Mouse (Mus musculus) effector memory CD4-positive, alpha-beta T cell, adult 7 months (primary cell): ENCODE results near the gene Cd59b. TPM values are rescaled to one million over a fixed set of nuclear protein-coding genes. Genes with fewer than 3 reads are reported as not detected.

ENCODE experiments used
- polyA plus RNA-seq: library from polyadenylated mRNA; unstranded; fragments of 100-300 nt; shearing (Covaris generic); gene quantifications from one replicate; pipeline ENCODE4 v1.2.1, GENCODE M21; 2017

Gene Cd59b
- not detected for polyA plus RNA-seq

DNA sequence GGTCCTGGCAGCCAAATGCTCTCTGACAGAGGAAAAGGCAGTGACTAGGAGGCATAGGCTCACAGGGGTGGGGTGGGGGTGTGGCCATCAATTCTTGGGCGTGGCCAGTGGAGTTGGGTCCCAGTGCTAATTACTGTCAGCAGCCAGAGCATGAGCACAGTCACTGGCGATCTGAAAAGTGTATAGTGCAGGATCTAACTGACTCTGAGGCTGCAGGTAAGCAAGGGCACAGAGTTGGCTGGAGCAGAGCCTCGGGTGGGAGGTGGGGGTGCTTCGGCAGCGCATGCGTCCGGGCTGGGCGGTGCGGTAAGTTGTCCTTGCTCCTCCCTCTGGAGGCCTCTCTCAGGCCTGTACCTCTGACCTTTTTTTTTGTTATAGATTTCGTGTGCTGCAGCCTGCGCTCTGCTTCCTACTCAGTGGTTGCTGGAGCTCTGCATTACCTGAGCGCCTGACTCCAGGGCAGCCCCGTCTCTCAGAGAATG, at the start of gene Cd59b:
Gene Cd59b (plus strand): TSS at position 146 of the 482 bp plus-strand sequence.

GRCm38 (mm10) chr2:104027458-104028138, 42.1 kb upstream of the Cd59b start, which contains the start of gene Fbxo3:
Gene Fbxo3 (plus strand): TSS chr2:104027721.

DNA sequence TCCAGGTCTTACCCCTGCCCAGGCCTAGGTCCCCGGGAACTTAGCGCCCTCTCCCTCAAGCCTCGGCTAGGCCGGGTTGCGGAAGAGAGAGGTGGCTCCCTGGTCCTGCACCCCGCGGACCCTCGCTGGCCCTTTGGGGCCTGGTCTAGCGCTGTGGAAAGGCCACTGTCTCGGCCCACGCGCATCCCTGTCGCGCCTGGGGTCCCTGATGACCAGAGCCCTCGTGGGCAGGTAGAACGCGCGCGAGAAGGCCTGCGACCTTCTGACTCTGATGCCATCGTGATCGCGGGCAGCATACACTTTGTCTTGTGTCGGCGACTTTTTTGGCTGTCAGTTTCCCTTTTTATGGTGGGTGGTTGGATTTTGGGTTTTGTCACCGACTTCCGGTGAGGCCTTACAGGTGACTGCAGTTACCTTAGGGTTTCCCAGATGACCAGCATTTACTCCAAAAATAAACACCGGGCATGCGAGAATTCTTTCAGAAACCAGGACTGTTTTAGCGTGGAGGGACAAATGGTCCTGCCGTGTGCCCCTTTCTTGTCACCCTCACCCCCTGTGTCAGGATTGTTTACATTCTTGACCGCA, 41.4 kb upstream of the Cd59b start, which contains the start of gene 4931422A03Rik:
Gene 4931422A03Rik (minus strand): TSS at position 223 of the 585 bp plus-strand sequence.

DNA sequence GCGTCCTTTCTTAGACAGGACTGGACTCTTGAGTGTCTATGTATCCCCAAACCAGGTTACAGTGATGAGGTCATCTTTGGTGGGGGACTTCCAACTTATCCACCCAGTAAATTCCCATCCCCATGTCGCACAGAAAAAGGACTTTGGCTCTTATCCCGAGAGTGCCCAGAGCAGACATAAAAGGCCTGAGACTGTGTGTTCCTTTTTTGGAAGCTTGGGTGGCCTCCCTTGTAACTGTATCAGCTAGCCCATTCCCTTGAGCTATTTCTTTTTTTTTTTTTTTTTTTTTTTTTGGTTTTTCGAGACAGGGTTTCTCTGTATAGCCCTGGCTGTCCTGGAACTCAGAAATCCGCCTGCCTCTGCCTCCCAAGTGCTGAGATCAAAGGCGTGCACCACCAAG, 4.1 kb upstream of the Cd59b start, which contains the start of gene Gm10912:
Gene Gm10912 (plus strand): TSS at position 301 of the 400 bp plus-strand sequence.

DNA sequence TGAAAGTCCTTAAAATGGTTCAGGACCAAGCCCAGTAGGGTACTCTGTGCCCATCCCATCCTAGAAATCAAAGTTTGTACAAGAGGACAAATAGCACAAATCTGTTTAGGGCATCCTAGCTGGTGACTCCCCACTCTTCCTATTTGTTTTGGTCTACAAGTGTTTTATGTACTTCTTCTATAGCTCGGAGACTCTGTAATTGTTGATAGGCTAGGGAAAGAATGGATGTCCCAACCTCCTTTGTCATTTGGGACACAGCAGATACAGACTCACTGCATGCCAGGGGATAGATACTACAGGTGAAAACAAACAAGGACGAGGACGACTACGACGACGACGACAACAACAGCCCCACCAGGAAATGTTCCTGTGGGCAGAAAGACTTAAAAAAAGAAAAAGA, 1.2 kb upstream of the Cd59b start, which contains the start of gene Gm10799:
Gene Gm10799 (minus strand): TSS at position 101 of the 400 bp plus-strand sequence.

DNA sequence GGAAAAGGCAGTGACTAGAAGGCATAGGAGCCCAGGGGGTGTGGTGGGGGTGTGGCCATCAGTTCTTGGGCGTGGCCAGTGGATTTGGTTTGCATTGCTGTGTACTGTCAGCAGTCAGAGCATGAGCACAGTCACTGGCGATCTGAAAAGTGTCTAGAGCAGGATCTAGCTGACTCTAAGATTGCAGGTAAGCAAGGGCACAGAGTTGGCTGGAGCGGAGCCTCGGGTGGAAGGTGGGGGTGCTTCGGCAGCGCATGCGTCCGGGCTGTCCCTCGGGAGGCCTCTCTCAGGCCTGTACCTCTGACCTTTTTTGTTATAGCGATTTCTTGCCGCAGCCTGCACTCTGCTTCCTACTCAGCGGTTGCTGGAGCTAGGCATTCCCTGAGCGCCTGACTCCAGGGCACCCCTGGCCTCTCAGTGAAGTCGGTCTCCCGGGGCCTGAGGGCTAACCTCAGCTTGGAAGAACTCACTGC, 26.1 kb downstream of the Cd59b start, which contains the start of gene Cd59a:
Gene Cd59a (plus strand): TSS at position 61 of the 473 bp plus-strand sequence.

GRCm38 (mm10) chr2:104122505-104123378, 53.1 kb downstream of the Cd59b start, which contains the start of gene A930018P22Rik:
Gene A930018P22Rik (plus strand): TSS chr2:104122769.

Other genes with a start within 250 kb of the Cd59b start
- gene Lmo2, start 111.9 kb upstream of the Cd59b start, polyA plus RNA-seq = not detected
- 37.2 TPM for gene Fbxo3, start 42.1 kb upstream of the Cd59b start, polyA plus RNA-seq
- 3.4 TPM for gene 4931422A03Rik, start 41.5 kb upstream of the Cd59b start, polyA plus RNA-seq
- gene Gm10912, start 4.0 kb upstream of the Cd59b start, polyA plus RNA-seq = 0.73 TPM
- not detected for gene Gm10799, start 1.3 kb upstream of the Cd59b start, polyA plus RNA-seq
- gene Cd59a, start 26.0 kb downstream of the Cd59b start, polyA plus RNA-seq = not detected
- not detected for gene A930018P22Rik, start 52.9 kb downstream of the Cd59b start, polyA plus RNA-seq